Mouse (Mus musculus) lung, embryonic 14.5 days (tissue): ENCODE measurements at regions not wholly inside any gene's neighbourhood (a gene's known extent, or its start where the extent isn't known, plus 50 kb on each side); places are given as distances from the start of the nearest gene placed in this dataset.

Experiments
- ATAC-seq: fragments of 200-750 bp; cut with Nextera tagmentation; 2 replicates; pipeline ENCODE4 v1.8.0; 2017; ENCODE audit warnings: mild to moderate bottlenecking, moderate TSS enrichment, moderate library complexity; ENCODE audit not compliant: insufficient read depth
- DNase-seq: peaks from one replicate; pipeline ENCODE4 v3.0.0-alpha.2; 2015
- H3K27ac ChIP-seq: fragments of 300-500 bp; sonication (generic); 2 replicates; pipeline ENCODE4 v1.5.1; 2014; ENCODE audit warnings: low read depth, mild to moderate bottlenecking, moderate library complexity
- H3K27me3 ChIP-seq: fragments of 300-500 bp; sonication (generic); 2 replicates; pipeline ENCODE4 v1.6.1; 2014; ENCODE audit warnings: low read length, control low read depth; ENCODE audit not compliant: insufficient read depth
- H3K36me3 ChIP-seq: fragments of 300-500 bp; sonication (generic); 2 replicates; pipeline ENCODE4 v1.6.1; 2014; ENCODE audit warnings: control low read depth; ENCODE audit not compliant: insufficient read depth
- H3K4me1 ChIP-seq: fragments of 300-500 bp; sonication (generic); 2 replicates; pipeline ENCODE4 v1.6.1; 2014; ENCODE audit warnings: antibody characterized with exemption, control low read depth; ENCODE audit not compliant: insufficient read depth
- H3K4me2 ChIP-seq: fragments of 300-500 bp; sonication (generic); 2 replicates; pipeline ENCODE4 v1.6.1; 2014; ENCODE audit warnings: mild to moderate bottlenecking
- H3K4me3 ChIP-seq: fragments of 300-500 bp; sonication (generic); 2 replicates; pipeline ENCODE4 v1.5.1; 2014; ENCODE audit warnings: low read depth, low read length
- H3K9ac ChIP-seq: fragments of 300-500 bp; sonication (generic); 2 replicates; pipeline ENCODE4 v1.6.1; 2014
- H3K9me3 ChIP-seq: fragments of 300-500 bp; sonication (generic); 2 replicates; pipeline ENCODE4 v1.6.1; 2016; ENCODE audit warnings: low read depth, low read length, control low read depth
- CTCF ChIP-seq: IDR thresholded peaks from 2 replicates; pipeline ENCODE4 v1.5.1; 2016; ENCODE audit warnings: antibody characterized with exemption, low read depth
- WGBS: fragments of 180-500 bp; shearing (Covaris S2); extraction: QIAGEN DNeasy Blood & Tissue Kit; methylation state at CpG from one replicate; pipeline ENCODE4 v1.1.7; 2014; 5-methylcytosine and 5-hydroxymethylcytosine counted together

GRCm38 (mm10) chr3:149118806-149119205 lies 128.5 kb upstream of the Adgrl2 start:
- Histone ChIP-seq H3K4me1 (peaks cover 14% of the 10 kb centered on the region), H3K36me3 (no peaks in the 10 kb centered on the region), H3K9me3 (no peaks in the 10 kb centered on the region), H3K27ac (no peak overlapping the region), H3K9ac (no peak overlapping the region), H3K27me3 (no peaks in the 10 kb centered on the region), H3K4me3 (no peak overlapping the region), H3K4me2 (no peak overlapping the region)
- TF ChIP-seq CTCF = no peak
- no peak for ATAC-seq
- 69% methylated on average over 5 of the region's 5 CpGs for WGBS
- no peak for DNase-seq

- peaks cover 14% of the 10 kb centered on the region for H3K4me1 ChIP-seq
- DNase-seq = no peak
- H3K27me3 ChIP-seq = no peaks in the 10 kb centered on the region
- whole genome bisulfite sequencing = 79% methylated on average over 4 of the region's 4 CpGs
- no peak; the same call in 1 of the 2 replicates for ATAC-seq
- no peaks in the 10 kb centered on the region for H3K36me3 ChIP-seq
- H3K9ac ChIP-seq = no peak overlapping the region
- no peaks in the 10 kb centered on the region for H3K9me3 ChIP-seq
- no peak for TF ChIP-seq CTCF
- peak overlapping the region; percentile 58 for H3K27ac ChIP-seq
- no peak overlapping the region for H3K4me2 ChIP-seq
- H3K4me3 ChIP-seq = no peak overlapping the region
These were observed 127.3 kb upstream of the Adgrl2 start for GRCm38 (mm10) chr3:149117684-149118056.

GRCm38 (mm10) chr3:149117018-149117683 lies 126.8 kb upstream of the Adgrl2 start:
- no peak overlapping the region for H3K4me2 ChIP-seq
- H3K4me3 ChIP-seq = no peak overlapping the region
- H3K9ac ChIP-seq = no peak overlapping the region
- H3K27ac ChIP-seq = peak overlapping the region; percentile 58
- DNase-seq (peak; percentile 79), ATAC-seq (peak; percentile 77)
- WGBS = 29% methylated on average over 6 of the region's 6 CpGs
- H3K27me3 ChIP-seq = no peaks in the 10 kb centered on the region
- TF ChIP-seq CTCF = no peak
- H3K9me3 ChIP-seq = no peaks in the 10 kb centered on the region
- H3K36me3 ChIP-seq = no peaks in the 10 kb centered on the region
- peaks cover 14% of the 10 kb centered on the region for H3K4me1 ChIP-seq

- no peak for DNase-seq
- Histone ChIP-seq H3K9me3 (no peaks in the 10 kb centered on the region), H3K4me2 (no peak overlapping the region), H3K4me1 (peaks cover 14% of the 10 kb centered on the region), H3K9ac (no peak overlapping the region), H3K4me3 (no peak overlapping the region), H3K27ac (0 out of 2 replicates have a peak overlapping the region, but pooled peaks have one; percentile 26), H3K27me3 (no peaks in the 10 kb centered on the region), H3K36me3 (no peaks in the 10 kb centered on the region)
- 55% methylated on average over 11 of the region's 11 CpGs for whole genome bisulfite sequencing
- ATAC-seq = no peak
- TF ChIP-seq CTCF = no peak
These were observed 126.2 kb upstream of the Adgrl2 start for GRCm38 (mm10) chr3:149116604-149117003.

GRCm38 (mm10) chr3:149115901-149116300 lies 125.5 kb upstream of the Adgrl2 start:
- Histone ChIP-seq H3K27me3 (no peaks in the 10 kb centered on the region), H3K9ac (no peak overlapping the region), H3K9me3 (no peaks in the 10 kb centered on the region), H3K4me1 (peaks cover 14% of the 10 kb centered on the region), H3K4me2 (no peak overlapping the region), H3K36me3 (no peaks in the 10 kb centered on the region), H3K4me3 (no peak overlapping the region), H3K27ac (no peak overlapping the region)
- no peak for TF ChIP-seq CTCF
- ATAC-seq (no peak), DNase-seq (peak; percentile 23)
- WGBS = 60% methylated on average over 12 of the region's 12 CpGs

- Histone ChIP-seq H3K9ac (no peak overlapping the region), H3K9me3 (no peaks in the 10 kb centered on the region), H3K4me3 (no peak overlapping the region), H3K4me2 (no peak overlapping the region), H3K27me3 (no peaks in the 10 kb centered on the region), H3K27ac (no peak overlapping the region), H3K36me3 (no peaks in the 10 kb centered on the region), H3K4me1 (peaks cover 14% of the 10 kb centered on the region)
- no peak for ATAC-seq
- WGBS = 73% methylated on average over 6 of the region's 6 CpGs
- no peak for TF ChIP-seq CTCF
- DNase-seq = no peak
These were observed 122.5 kb upstream of the Adgrl2 start for GRCm38 (mm10) chr3:149112878-149113277.

- peak; percentile 58; the same call in 1 of the 2 replicates for ATAC-seq
- no peak for DNase-seq
These were observed 121.4 kb upstream of the Adgrl2 start for GRCm38 (mm10) chr3:149111529-149112439.

More at GRCm38 (mm10) chr3:149111529-149112439, 121.4 kb upstream of the Adgrl2 start:
- WGBS = 41% methylated on average over 19 of the region's 19 CpGs
- H3K4me3 ChIP-seq = no peak overlapping the region
- no peak overlapping the region for H3K27ac ChIP-seq
- H3K9ac ChIP-seq = no peak overlapping the region
- H3K4me2 ChIP-seq = no peak overlapping the region
- H3K36me3 ChIP-seq = no peaks in the 10 kb centered on the region
- no peaks in the 10 kb centered on the region for H3K9me3 ChIP-seq
- H3K4me1 ChIP-seq = peaks cover 9% of the 10 kb centered on the region
- H3K27me3 ChIP-seq = no peaks in the 10 kb centered on the region
- no peak for TF ChIP-seq CTCF
